Comparison of ENCODE assay signal across 22 mouse cellular contexts in genomic region chrX:65252746-65253145, GRCm38 (mm10).
DNase-seq lines count a peak whose midpoint lies in the region; ATAC-seq and TF ChIP-seq lines count a peak whose summit lies in the region.
"Had no signal": no experiment of that assay in that cellular context is flagged by ENCODE, and none has a peak within 500 bp of the region (broad histone marks: within the 10 kb centered on the region; RNA-seq: fewer than 3 reads in every experiment).

No protein-coding gene starts in this region.

- no peak for TF ChIP-seq EP300 in liver, postnatal 0 days (IDR thresholded peaks at IDR 0.05; ENCODE audit: low read depth)

- DNase-seq in kidney, adult 2 months: peak; percentile 63
- DNase-seq in kidney, adult 9 months: peak; percentile 73
- no peak for DNase-seq in kidney, adult 18-20 months
- peak; percentile 46 for DNase-seq in liver, adult 2 months (ENCODE audit: extremely low read depth, low read depth, low spot score)
- no peak for DNase-seq in liver, postnatal 0 days
- DNase-seq: adrenal gland, adult 2 months; adrenal gland, postnatal 10 days; adrenal gland, postnatal 25 days; cerebellum, adult 11 months; cerebellum, adult 18-20 months; cerebellum, adult 8-10 months; cerebellum, adult 9-11 months; cerebellum, postnatal 14 days; cerebellum, postnatal 36 days; embryo, embryonic 11 days had no signal

- no peak for TF ChIP-seq POLR2A in kidney, adult 2 months (IDR thresholded peaks at IDR 0.05; ENCODE audit: low read depth, low read length)
- TF ChIP-seq POLR2A in liver, adult 2 months (IDR thresholded peaks at IDR 0.05; ENCODE audit: extremely low read depth, insufficient read depth, low read length): no peak

- no peak for TF ChIP-seq CTCF in kidney, adult 2 months (conservative IDR thresholded peaks at IDR 0.05; ENCODE audit: insufficient read depth, insufficient read length, low read depth, low read length)
- TF ChIP-seq CTCF in liver, adult 2 months (IDR thresholded peaks at IDR 0.05; ENCODE audit: low read depth, low read length): no peak
- TF ChIP-seq CTCF in liver, postnatal 0 days (IDR thresholded peaks at IDR 0.05; ENCODE audit: low read depth): no peak

- 6% methylated on average over 2 of the region's 2 CpGs for WGBS in kidney, adult 2 months
- 40% methylated on average over 2 of the region's 2 CpGs for WGBS in kidney, embryonic 16.5 days
- 48% methylated on average over 2 of the region's 2 CpGs for WGBS in liver, adult 2 months
- WGBS in liver, postnatal 0 days (ENCODE audit: insufficient replicate concordance): 64% methylated on average over 2 of the region's 2 CpGs

- H3K27me3 ChIP-seq in kidney, adult 2 months (replicated peaks; ENCODE audit: control insufficient read depth, insufficient read depth, low read length): no peaks in the 10 kb centered on the region
- H3K27me3 ChIP-seq in kidney, embryonic 16.5 days (ENCODE audit: insufficient read depth, low read length): no peaks in the 10 kb centered on the region
- H3K27me3 ChIP-seq in liver, adult 2 months (ENCODE audit: control insufficient read depth, insufficient read depth, low read length): no peaks in the 10 kb centered on the region
- no peaks in the 10 kb centered on the region for H3K27me3 ChIP-seq in liver, postnatal 0 days (ENCODE audit: insufficient read depth, low read length)
- H3K27me3 ChIP-seq: embryonic facial prominence, embryonic 13.5 days; embryonic facial prominence, embryonic 15.5 days; forebrain, embryonic 12.5 days had no signal

- H3K79me2 ChIP-seq in liver, adult 2 months (ENCODE audit: control insufficient read depth, insufficient read depth, low read length): no peaks in the 10 kb centered on the region

- H3K9me3 ChIP-seq in kidney, embryonic 16.5 days (ENCODE audit: low read length): no peaks in the 10 kb centered on the region
- no peaks in the 10 kb centered on the region for H3K9me3 ChIP-seq in liver, postnatal 0 days (ENCODE audit: low read length)
- H3K9me3 ChIP-seq: embryonic facial prominence, embryonic 13.5 days; embryonic facial prominence, embryonic 15.5 days; forebrain, embryonic 10.5 days; forebrain, embryonic 12.5 days had no signal

- no peak for ATAC-seq in kidney, embryonic 16.5 days (ENCODE audit: low FRiP score, low TSS enrichment)
- ATAC-seq in liver, postnatal 0 days: no peak
- ATAC-seq: forebrain, embryonic 14.5 days had no signal

- no peak overlapping the region for H3K9ac ChIP-seq in kidney, embryonic 16.5 days (replicated peaks; ENCODE audit: low read length)
- no peak overlapping the region for H3K9ac ChIP-seq in liver, adult 2 months (ENCODE audit: low read depth, low read length)
- H3K9ac ChIP-seq in liver, postnatal 0 days (replicated peaks): no peak overlapping the region
- H3K9ac ChIP-seq: embryonic facial prominence, embryonic 13.5 days; embryonic facial prominence, embryonic 15.5 days; forebrain, embryonic 12.5 days had no signal

- no peaks in the 10 kb centered on the region for H3K36me3 ChIP-seq in kidney, adult 2 months (ENCODE audit: control insufficient read depth, insufficient read depth, low read length)
- no peaks in the 10 kb centered on the region for H3K36me3 ChIP-seq in kidney, embryonic 16.5 days (ENCODE audit: insufficient read depth, low read length)
- H3K36me3 ChIP-seq in liver, adult 2 months (ENCODE audit: control insufficient read depth, insufficient read depth, low read length): no peaks in the 10 kb centered on the region
- H3K36me3 ChIP-seq in liver, postnatal 0 days (replicated peaks; ENCODE audit: insufficient read depth, low read length): no peaks in the 10 kb centered on the region
- H3K36me3 ChIP-seq: embryonic facial prominence, embryonic 13.5 days; embryonic facial prominence, embryonic 15.5 days; forebrain, embryonic 10.5 days; forebrain, embryonic 12.5 days had no signal

- H3K27ac ChIP-seq in kidney, adult 2 months (ENCODE audit: insufficient read depth, low read depth, low read length): no peak overlapping the region
- no peak overlapping the region for H3K27ac ChIP-seq in kidney, embryonic 16.5 days (ENCODE audit: low read length)
- H3K27ac ChIP-seq in liver, adult 2 months (replicated peaks; ENCODE audit: insufficient read depth, low read depth, low read length): no peak overlapping the region
- H3K27ac ChIP-seq in liver, postnatal 0 days (ENCODE audit: low read depth): no peak overlapping the region
- H3K27ac ChIP-seq: embryonic facial prominence, embryonic 13.5 days; embryonic facial prominence, embryonic 15.5 days; forebrain, embryonic 10.5 days; forebrain, embryonic 12.5 days had no signal

- no peaks in the 10 kb centered on the region for H3K4me1 ChIP-seq in kidney, adult 2 months (ENCODE audit: control insufficient read depth, insufficient read depth, low read length)
- H3K4me1 ChIP-seq in kidney, embryonic 16.5 days (ENCODE audit: insufficient read depth, low read length): no peaks in the 10 kb centered on the region
- H3K4me1 ChIP-seq in liver, adult 2 months (ENCODE audit: control insufficient read depth, insufficient read depth, low read length): no peaks in the 10 kb centered on the region
- no peaks in the 10 kb centered on the region for H3K4me1 ChIP-seq in liver, postnatal 0 days (ENCODE audit: insufficient read depth)
- H3K4me1 ChIP-seq: embryonic facial prominence, embryonic 13.5 days; embryonic facial prominence, embryonic 15.5 days; forebrain, embryonic 10.5 days; forebrain, embryonic 12.5 days had no signal

- H3K4me2 ChIP-seq in kidney, embryonic 16.5 days (replicated peaks; ENCODE audit: low read depth, low read length): no peak overlapping the region
- H3K4me2 ChIP-seq in liver, postnatal 0 days (ENCODE audit: low read depth, low read length): no peak overlapping the region
- H3K4me2 ChIP-seq: embryonic facial prominence, embryonic 13.5 days; embryonic facial prominence, embryonic 15.5 days; forebrain, embryonic 12.5 days had no signal

- no peak overlapping the region for H3K4me3 ChIP-seq in kidney, adult 2 months (ENCODE audit: insufficient read depth, low read depth, low read length)
- H3K4me3 ChIP-seq in kidney, embryonic 16.5 days (ENCODE audit: low read length): no peak overlapping the region
- H3K4me3 ChIP-seq in liver, adult 2 months (ENCODE audit: insufficient read depth, low read depth, low read length): no peak overlapping the region
- H3K4me3 ChIP-seq in liver, postnatal 0 days (ENCODE audit: low read depth, low read length): no peak overlapping the region
- H3K4me3 ChIP-seq: embryonic facial prominence, embryonic 13.5 days; embryonic facial prominence, embryonic 15.5 days; erythroblast, embryonic 14.5 days; forebrain, embryonic 10.5 days; forebrain, embryonic 12.5 days had no signal

Comparison
In these comparisons a context has a peak if more than half of its experiments do, and no peak if none do; other contexts are left out.
1. DNase-seq: peak in kidney, adult 2 months (single experiment), kidney, adult 9 months (single experiment) and liver, adult 2 months (single experiment); none in kidney, adult 18-20 months (single experiment) and liver, postnatal 0 days (single experiment).